Mouse (Mus musculus) MEL-GATA-1-ER (cell line): ENCODE data around the gene Hydin.

Experiments used
- DNase-seq: peaks from one replicate; pipeline ENCODE4 v3.0.0-alpha.2; 2012; ENCODE audit warnings: low read depth; ENCODE audit errors: extremely low read depth

Hydin gene

DNA sequence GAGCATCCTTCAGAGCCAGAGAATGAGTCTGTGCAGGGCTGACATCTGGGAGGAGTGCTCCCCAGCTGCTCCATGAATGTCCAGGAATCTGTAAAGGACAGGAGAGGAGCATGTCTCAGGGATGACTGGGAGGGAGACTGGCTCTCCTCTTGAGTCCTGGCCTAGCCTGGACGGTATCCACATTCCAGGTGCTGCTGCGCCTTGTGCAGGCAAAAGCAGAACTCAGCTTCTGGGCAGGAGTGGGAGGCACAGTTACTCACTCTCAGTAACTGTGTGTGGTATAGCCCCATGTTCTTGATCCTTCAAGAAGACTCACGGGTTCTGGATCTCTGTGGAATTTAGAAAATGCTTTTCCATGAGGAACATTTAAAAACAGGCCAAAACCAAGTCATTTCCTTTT lies 363.3 kb downstream of the Hydin start:
- no peak for DNase-seq

DNA sequence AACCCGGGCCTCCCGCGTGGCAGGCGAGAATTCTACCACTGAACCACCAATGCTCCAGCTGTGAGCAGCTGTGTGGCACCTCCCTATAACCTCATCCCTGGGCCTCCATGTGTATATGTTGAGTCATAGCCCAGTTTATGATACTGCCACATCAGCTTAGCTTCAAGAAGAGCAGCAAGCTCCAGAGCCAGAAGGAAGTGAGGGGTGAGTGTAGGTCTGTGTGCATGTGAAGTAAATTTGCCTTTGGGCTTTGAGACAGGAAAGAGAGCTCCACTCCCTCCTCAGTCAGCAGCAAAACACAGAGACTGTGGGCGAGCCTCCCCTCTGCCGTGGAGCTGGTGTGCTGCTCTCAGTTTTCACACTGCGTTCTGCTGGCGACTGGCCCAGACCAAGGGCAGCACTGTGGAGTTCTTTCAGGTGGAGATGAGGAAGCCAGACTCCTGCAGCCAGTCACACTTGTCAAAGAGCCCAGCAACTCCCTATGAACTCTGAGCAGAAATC lies 363.8 kb downstream of the Hydin start:
- no peak for DNase-seq

DNA sequence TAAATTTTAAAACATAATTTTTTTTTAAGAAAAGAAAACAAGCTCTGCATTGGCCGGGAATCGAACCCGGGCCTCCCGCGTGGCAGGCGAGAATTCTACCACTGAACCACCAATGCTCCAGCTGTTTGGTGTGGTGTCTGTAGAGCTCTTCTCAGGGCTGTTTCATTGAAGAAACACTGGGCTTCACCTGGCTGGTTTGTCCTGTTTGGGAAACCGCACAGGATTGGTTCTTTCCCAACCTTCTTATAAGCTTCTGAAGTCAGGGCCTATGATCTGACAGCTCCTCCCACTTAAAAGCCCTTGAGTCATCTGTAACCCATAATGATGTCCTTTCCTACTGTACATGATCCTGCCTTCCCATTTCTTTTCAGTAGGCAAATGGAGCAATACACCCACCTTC lies 364.4 kb downstream of the Hydin start:
- no peak for DNase-seq

DNA sequence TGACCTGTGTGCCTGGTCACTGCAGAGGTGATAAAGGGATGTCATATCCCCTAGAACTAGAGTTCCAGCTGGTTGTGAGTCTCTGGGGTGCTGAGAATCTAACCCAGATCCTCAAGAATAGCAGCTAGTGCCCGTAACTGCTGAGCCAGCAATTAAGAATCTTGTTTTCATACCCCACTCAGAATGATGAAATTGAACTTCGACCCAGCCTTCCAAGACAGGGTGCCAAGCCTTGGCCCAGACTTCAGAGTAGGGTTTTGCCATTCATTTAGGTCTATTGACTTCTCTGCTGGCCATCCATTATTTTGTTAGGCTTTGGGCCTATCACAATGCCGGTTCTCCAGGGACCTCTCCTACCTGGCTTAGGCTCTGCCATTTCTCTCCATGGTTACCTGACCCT lies 367.0 kb downstream of the Hydin start:
- no peak for DNase-seq

DNA sequence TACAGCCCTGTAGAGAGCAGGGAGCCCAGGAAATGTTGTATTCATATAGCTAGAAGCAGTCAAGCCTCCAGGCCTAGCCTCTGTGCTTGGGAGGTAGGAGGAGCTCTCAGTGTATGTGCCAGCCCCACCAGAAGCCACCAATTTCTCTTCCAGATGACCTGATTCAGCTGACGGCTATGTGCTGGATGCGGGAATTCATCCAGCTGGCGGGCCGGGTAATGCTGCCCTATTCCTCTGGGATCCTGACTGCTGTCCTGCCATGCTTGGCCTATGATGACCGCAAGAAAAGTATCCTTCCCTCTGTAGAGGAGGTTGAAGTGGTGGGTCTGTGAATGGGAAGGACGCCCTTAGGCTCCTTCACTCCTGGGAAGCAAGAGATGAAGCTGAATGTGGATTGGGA lies 369.4 kb downstream of the Hydin start:
- no peak for DNase-seq

DNA sequence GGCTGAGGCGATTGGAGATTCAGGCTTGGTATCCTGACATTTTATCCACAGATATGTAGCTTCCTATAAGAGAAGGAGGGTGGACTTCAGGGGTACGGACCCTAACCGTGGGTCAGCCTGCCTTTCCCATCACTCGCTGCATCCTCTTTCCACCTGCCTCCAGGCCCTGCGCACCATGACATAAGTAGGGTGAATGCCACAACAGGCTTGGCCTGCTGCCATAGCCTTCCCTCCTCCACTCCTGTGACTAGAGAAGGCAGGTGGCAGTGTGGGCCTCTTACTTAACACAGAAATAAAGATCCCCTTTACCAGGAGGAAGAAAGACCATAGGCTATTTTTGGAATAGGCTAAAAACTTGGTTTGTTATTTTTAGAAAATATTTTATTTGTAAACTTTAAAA lies 375.6 kb downstream of the Hydin start:
- DNase-seq = no peak

DNA sequence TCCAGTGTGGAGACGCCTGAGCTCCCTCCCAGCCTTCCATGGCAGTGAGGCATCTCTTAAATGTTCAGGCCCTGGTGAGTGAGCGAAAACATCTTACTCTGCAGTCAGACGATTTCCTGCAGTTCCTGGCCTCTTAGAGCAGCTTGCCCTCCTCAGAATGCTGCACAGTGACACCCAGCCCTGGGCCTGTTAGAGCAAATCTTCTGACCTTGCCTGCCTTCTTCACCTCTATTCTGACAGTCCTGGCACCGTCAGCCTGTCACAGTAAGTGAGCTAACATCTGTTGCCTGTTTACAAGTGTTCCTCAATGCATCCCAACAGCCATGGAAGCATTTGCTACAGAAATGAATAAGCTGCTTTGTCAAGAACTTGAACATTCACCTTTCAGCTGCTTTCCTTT lies 376.4 kb downstream of the Hydin start:
- no peak for DNase-seq

DNA sequence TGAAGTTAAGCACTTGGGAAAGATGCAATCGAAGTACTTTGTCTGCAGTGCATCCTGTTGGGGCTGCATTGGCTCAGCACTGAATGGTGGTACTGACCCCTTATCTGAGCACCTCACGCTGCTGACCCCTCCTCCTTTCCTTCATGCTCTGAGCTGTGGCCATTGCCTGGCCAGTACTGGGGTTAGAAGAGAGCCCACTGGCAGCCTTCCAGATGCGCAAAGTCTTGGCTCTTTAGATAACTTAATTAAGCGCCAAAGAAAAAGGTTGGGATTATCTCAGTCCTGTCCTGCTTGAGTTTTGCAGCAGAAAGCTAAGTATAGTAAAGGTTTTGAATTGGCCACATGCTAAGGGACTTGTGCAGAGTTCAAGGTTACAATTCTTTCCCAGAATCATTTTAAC lies 377.6 kb downstream of the Hydin start:
- no peak for DNase-seq

DNA sequence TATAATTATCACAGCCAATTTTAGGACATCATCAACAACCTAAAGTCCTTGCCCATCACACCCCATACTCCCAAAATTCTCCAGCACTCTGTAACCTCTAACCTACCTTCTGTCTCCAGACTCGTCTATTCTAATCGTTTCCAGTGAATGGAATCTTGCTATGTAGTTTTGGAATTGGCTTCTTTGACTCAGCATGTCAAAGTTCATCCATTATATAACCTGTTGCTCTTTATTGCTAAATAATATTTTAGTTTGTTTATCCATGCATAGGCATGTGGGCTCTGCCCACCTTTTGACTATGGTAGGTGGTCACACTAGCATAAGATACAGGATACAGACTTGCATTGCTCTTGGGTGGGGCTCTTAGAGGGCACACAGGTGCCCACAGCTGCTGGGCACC lies 378.1 kb downstream of the Hydin start:
- no peak for DNase-seq

DNA sequence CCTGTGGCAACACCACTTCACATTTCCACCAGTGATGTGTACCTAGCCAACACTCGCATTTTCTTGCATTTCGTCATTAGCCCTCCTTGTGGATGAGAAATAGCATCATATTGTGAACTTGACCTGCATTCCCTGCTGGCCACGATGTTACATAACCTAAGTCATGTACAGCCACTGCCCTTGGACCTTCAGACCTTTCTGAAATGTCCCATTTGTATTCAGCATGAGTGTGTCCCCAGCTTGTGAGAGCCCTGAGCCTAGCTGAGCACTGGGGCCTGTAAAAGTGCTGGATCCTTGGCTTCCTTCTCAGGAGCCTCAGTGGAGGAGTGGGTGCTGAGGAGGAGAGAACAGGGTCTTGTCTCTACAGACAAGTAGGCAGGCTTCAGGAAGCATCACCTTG lies 378.6 kb downstream of the Hydin start:
- no peak for DNase-seq

DNA sequence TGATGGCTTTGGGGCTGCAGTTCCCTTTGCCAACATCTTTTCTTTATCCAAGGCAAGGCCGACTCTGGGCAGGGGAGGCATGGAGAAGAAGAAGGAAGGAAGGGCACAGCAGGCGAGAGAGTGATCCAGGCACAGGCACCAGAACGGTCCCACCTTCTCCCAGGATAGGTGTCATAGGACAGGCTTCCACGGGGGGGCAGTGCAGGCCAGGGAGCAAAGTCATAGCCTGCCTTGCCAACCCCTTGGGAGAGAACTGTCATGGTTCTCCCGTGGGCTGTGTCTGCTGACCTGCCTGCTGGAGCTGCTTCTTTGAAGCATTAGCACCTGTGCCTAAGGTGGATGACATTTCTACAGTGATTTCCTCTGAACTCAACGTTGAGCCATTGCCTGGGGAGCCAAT lies 379.3 kb downstream of the Hydin start:
- DNase-seq = no peak

DNA sequence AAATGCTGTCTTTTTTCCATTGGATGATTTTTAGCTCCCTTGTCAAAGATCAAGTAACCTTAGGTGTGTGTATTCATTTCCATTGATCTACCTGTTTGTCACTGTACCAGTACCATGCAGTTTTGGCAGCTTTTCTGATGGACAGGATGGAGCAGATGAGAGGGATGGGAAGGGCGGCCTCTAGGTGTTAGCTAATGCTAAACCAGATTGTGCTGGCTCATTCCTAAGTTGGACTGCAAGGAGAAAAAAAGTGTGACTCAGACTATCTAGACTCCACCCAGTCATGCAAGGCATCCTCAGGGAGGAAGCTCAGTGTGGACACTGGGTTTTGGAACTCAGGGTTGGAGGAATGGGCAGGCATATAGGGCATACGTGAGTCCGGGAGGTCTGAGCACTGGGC lies 381.8 kb downstream of the Hydin start:
- no peak for DNase-seq

DNA sequence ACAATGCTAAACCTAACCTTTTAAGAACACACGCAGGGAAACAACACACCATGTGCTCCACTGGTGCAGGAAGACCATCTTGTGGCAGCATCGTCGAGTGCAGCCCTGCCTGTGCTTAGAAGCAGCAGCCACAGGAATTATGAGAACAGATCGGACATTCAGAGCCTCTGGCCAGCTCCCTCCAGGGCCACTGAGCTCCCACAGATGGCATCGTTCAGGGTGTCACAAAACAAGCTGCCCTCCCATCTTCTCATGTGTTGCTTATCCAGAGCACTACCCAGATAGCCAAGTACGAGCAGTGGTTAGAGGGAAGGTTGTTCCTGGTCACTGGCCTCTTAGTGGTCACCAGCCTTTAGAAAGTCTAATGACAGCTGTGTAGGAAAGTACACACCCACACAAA lies 382.5 kb downstream of the Hydin start:
- no peak for DNase-seq

DNA sequence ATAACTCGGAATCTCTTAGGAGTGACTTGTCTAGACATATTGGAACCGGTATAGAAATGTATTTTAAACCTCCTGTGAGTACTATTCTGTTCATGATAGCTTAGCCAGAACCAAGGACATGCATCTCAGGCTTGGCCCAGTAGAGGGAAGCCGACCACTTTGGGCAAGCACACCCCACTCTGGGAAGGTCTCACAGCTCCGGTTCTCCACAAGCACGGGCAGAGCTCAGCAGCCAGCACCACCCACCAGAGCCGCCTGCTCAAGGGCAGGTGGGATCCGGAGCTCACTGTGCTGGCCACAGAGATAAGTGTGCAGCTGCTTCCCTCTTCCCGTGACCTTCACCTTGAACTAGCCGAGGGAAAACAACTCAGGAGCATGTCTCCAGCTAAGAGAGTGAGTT lies 384.1 kb downstream of the Hydin start:
- DNase-seq = no peak

DNA sequence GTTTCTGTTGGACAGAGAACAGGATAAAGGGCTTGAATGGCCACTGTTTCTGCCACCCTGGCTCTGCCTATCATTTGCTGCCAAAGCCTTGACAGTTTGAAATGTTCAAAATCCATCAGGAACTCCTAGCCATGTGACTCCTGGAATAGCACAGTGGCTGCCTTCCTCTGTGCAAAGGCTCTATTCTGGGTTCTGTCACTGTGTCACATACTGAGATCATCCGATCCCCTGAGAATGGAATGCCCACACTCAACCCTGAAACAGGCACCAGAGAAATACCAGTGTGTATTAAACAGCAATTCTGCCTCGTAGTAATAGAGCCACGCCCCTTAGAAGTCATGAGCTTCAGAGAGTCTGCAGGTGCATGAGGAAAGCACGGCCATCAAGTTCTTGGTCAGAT lies 385.1 kb downstream of the Hydin start:
- no peak for DNase-seq

DNA sequence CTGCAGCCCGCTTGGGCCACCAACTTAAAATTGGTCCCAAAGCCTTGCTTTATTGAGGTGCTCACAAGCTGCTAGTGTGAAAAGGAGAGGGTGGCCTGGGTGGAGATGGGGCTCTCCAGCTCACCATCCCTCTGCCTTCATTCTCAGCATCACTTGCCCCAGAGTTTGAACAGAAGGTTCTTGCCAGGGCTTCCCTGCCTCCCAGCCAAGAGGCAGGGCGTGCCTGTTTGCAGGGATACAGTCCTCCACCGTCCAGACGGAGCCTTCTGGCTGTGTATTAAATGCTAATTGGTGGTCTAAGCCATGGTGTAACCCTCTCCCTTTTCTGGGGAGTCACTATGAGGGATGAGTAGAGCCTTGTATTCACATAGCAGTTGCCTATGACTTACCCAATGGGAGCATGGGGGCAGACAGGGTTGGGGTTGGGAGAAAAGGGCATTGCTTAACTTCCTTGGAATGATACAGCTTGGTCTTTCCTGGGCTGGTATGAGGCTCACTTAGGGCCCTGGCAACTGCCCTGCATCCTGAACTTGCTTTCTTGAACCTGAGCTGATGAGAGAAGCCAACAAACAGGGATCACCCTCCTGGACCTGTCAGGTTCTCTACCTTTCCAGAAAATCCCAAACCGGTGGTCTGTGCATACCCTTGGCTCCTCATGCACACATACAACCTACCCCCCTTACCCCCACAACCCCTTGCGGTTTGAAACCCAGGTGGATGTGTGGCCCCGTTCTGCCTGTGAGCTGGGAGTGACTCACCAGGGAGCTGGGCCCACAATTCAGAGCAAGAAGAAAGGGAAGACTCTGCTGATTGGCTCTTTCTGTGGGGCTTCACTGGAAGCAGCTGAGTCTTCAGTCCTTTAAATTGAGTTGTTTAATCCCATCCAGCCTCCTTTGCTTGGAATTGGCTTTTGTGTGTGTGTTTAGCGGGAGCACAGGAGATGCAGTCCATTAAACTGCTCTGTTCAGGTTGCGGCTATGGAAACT lies 387.6 kb downstream of the Hydin start:
- no peak for DNase-seq

DNA sequence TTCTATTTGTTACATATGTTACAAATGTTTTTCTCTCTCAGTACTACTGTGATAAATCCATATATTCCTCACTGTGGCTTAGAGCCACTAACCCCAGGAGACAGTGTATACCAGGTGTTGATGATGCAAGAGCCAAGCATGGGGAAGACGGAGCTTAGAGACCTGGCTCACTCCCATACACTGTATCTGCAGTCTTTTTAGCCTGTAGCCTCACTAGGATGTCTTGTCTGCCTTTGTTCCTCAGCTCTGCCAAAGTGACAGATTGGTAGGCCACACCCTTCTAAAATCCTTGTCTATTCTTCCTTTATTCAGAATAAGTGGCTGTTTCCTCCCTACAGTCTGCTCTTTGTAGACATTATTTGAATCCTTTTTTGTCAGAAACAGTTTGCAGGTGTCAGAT lies 389.1 kb downstream of the Hydin start:
- no peak for DNase-seq

DNA sequence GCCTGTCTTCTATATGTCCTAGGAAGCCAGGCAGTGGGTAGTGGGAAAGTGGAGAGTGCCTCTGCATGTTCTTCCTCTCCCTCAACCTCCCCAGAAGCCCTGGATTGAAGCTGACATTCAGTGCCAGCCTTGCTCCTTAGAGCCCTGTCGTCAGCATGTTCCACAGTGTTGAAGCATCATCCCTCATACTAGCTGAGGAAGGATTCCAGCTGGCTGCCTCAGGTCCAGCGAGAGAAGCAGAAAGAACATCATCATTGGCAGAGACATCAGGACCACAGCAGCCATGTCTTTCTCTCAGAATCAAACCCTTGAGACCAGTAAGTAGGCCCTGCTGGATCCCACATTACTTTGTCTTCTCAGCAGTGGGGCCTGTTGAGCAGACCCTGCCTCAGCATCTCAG lies 390.9 kb downstream of the Hydin start:
- DNase-seq = no peak
